Mouse (Mus musculus) heart, postnatal 10 days (tissue): ENCODE results near the gene Rita1. TPM values are rescaled to one million over a fixed set of nuclear protein-coding genes. Genes with fewer than 3 reads are reported as not detected.

Experiments
- DNase-seq, 2 experiments: peaks; one replicate each; pipeline ENCODE4 v3.0.0; 2021
- intact Hi-C: fragments of 180-260 bp; cut with DNase I; formaldehyde crosslinking; loops from one replicate; pipeline ENCODE4 v1.15.1; 2025
- total RNA-seq, 2 experiments: library from RNA; stranded (reverse); gene quantifications; 2 replicates each; pipeline ENCODE4 v1.2.3; 2021

Gene Rita1
- 10 to 100 TPM; 12.7 to 13.1 TPM for total RNA-seq

DNA sequence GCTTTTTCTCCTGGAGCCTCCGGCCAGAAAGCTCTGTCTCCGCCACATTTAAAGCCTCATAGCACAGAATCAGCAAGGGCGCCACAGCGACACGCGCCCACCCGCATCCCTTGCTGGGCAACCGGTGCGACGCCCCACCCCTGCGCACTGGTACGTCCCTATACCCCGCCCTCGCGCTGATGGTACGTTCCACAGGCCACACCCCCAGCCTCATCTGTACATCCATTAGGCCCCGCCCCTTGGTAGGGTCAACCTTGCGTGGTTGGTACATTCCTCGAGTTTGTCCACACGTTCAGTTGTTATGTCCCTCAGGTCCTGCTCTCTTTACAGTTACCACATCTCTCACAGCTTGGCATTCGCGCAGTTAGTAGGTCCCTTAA lies at the start of gene Rita1, which contains the start of gene Ddx54:
Gene Rita1, minus strand, starts transcription at position 148 of the 380 bp plus-strand sequence.
Gene Ddx54, plus strand, starts transcription at position 298 of the 380 bp plus-strand sequence.
- peak; percentile 98 for DNase-seq
- intact Hi-C loops = no loop called here

DNA sequence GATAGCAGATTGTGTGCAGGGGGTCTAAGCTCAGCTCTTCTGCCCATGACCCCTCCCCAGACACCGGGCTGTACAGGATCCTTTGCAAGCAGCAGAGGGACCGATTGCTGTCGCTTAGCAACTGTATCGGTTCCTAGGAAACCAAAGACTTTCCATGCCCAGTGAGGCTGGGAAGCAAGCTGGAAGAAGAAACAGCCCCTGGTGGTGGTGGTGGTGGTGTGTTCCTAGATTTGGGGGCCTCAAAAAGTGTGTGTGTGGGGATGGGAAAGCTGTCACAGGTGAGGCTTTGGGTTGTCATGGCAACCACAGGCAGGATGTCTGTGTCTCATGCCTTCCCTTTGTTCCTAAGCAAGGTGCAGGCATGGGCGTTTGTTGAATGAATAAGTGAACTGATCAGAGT lies 48.4 kb upstream of the Rita1 start:
- intact Hi-C loops = no loop called here
- no peak for DNase-seq

DNA sequence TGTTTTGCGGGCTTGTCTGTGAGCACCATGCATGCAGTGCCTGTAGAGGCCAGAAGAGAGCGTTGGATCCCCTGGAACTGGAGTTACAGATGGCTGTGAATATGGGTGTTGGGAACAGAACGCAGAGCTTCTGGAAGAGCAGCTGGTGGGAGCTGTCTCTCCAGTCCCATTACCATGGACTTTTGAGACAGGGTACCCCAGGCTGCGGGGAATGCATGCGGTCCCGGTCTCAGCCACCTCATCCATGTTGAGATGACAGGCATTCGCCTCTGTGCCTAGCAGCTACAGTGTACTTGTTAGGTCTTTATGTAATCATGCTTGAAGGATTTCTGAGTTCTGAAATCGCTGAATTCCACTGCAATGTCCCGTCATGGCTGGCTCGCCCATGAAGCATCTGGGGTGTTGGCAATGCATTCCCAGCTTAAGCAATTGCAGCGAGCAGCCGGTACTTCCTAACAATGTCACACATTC lies 43.9 kb upstream of the Rita1 start:
- peak; percentile 27 to 55 for DNase-seq
- intact Hi-C loops = no loop called here

DNA sequence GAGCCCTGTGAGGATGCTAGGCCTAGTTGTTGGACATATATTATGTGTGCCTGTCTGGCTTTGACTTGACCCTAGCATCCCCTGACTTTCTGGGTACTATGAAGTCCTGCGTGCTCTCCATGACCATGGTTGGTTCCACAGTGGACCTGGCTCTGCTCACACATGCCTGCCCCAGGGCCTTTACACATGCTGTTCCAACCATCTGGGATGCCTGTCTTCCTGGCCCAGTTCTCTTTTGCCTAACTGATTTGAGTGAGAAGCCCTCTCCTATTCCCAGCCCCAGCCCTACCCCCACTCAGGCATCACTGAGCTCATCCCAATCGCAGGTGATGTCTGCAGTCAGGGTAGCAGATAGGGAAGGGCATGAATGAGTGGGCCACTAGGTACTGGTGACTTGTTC lies 41.5 kb upstream of the Rita1 start:
- intact Hi-C loops = no loop called here
- DNase-seq = no peak

DNA sequence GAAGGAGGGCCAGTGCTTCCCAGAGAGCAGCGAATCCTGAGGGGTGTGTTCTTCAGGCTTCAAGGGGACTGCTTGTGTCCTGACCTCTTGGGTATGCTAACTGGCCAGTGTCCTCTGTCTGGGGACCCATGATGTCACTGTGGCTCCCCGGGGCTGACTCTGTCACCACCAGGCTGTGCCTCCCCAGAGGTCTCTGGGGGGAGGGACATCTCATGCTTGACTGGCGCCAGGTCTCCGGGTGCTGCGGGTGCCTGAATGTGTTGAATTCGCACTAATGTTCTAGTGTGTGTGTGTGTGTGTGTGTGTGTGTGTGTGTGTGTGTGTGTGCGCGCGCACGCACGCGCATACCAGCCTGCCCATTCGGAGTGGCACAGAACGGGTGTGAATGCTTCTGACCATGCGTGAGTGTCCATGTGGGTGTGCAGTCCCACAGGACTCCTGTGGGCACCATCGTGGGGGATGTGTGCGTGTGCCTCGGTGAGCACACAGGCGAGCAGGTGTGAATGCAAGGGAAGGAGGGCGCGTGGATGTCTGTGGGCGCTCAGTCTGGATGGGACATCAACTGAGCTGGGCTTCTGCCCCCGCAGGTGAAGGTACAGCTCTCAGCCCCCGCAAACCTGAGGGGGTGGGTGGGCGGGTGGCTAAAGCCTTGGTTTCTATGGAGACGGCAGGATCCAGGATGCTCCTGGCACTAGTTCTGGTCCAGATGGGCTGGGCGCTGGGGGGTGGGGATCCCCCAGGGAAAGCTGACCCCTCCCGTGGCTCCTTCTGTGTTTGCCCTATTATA lies 40.7 kb upstream of the Rita1 start:
- no peak for DNase-seq
- intact Hi-C loops = no loop called here

DNA sequence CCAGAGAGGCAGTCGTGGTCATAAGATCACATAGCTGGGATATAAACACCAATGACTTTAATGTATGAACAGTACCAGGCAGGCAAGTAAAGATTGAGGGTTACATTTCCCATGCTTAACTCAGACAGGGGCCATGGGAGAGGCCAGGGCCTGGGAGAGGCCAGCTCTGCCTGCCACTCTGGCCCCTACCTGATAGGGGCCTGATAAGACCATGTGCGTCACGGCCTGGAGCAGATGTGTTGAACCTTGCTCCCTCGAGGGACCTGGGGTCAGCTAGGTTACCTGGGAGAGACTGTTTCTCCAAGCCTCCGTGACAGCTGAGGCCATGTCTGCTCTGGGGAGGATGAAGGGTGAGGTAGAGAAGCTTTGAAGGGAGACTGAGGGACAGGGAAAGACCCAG lies 38.8 kb upstream of the Rita1 start:
- no peak for DNase-seq
- intact Hi-C loops = no loop called here

DNA sequence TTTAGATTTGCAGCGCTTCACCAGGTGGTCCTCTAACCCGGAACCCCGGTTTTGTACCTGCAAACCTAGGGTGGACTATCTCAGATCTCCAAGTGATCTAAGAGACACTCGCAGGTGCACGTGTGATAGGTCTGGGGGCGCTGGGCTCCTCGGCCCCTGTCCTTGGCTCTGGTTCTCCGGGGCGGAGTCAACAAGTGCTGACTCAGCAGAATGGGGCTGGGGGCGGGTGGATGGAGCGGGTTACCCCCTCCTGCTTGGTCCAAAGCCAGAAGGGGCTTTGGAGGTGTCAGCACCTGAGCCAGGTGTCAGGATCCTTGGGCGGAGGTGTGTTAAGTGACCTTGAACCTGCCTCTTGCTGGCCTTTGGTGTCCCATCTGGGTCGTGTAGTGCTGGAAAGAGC lies 37.5 kb upstream of the Rita1 start:
- DNase-seq = no peak
- intact Hi-C loops = no loop called here

DNA sequence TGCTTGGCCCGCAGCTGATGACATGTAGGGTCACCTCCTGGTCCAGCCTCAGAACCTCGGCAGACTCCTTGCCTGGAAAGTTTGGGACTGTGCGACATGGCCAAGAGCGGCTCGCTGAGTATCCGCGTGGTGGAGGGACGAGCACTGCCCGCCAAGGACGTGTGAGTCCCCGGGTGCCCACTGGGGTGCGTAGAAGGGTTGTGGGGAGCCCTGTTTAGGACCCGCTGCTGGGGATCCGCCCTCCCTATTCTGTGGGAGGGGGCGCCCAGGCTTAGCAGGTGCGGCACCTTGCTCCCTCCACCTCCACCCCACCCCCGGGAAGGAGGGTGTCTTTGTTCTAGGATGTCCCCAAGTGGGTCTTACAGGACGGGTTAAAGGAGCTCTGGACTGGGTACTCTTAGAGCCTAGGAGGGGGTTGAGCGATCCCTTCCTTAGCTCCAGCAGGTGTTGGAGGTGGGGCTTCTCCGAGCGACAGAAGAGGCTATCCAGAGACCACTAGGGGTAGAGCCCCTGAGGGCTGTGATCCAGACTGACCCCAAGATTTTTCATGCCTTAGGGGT lies 37.1 kb upstream of the Rita1 start:
- intact Hi-C loops = no loop called here
- no peak for DNase-seq

DNA sequence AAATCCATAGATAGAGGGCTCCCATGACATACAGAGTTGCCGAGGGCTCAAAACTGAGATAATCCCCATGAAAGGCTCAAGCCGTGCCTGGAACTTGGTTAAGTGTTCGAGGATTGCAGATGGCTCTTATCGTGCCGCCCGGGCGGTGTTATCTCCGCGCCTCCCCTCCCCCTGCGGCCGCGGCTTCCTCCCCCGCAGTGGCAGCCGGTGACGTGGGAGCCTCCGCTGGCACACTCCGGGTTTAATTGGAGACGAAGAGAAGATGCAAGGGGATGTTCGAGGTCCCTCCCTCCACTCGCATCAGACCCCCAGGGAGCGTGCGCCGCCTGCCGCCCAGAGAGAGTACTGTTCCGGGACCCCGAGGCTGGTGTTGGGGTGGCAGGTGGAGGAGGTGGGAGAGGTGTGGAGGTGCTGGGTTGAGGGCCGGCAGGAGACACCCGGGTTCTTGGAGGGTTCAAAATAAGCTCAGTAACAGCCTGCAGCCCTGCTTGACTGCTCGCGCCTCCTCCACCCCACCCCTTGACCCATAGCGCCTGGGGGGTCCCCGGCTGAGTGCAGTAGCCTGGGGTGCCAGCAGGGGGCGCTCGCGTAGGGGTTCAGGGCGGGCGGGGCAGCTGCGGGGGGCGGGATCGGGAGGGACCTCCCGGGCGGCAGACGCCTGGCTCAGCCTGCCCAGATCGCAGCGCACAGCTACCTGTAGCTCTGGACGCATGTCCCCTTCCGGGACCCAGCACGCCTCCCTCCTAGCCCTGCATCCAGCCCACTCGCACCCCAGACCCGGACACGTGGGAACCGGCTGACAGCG lies 36.4 kb upstream of the Rita1 start, which contains the start of gene Rasal1:
Gene Rasal1, plus strand, starts transcription at position 244 of the 805 bp plus-strand sequence.
- DNase-seq = peak; percentile 44 to 51
- intact Hi-C loops = no loop called here

DNA sequence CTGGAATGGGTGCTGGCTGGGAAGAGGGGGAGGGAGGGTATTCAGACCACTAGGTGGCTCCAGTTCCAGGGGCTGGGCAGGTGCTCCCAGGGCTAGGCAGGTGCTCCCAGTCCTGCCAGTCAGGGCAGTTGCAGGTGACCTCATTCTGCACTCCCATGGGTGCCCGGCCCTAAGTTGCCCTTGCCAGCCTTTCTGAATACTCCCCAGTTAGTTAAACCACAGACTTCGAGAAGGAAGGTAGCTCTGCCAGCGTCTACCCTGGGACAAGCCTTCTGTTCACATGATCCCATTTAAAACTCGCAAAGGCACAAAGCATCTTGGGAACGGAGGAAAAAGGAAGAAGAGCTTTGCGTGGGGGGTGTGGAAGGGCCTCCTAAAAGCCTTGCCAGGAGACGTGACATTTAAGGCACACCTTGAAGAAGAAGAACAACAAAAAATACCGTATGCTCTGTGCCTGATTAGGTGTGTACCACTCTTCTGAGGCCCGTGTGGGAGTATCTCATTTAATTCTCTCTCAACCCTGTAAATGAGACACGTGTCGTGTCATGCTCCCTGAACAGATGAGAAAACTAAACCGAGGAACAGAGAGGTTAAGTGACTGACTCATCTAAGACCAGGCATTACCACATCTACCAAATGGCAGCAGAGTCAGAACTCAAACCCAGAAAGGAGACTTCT lies 35.6 kb upstream of the Rita1 start:
- DNase-seq = no peak
- intact Hi-C loops = no loop called here

DNA sequence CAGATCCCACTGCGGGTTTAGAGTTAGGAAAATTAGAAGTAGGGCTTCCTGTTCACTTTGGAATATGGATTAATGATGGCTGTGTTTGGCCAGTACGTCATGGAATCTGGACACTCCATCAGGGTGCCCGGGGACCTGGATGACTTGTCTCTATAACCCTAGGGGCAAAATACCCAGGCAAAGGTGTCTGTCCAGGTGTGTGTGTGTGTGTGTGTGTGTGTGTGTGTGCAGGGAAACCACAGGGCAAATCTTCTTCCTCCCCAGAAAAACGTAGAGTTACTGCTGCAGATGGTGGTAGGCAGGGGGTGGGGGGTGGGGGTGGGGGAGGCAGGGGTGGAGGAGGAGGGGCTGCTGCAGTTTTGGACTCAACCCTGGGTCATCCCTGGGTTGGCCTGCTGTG lies 35.0 kb upstream of the Rita1 start:
- intact Hi-C loops = no loop called here
- no peak for DNase-seq

DNA sequence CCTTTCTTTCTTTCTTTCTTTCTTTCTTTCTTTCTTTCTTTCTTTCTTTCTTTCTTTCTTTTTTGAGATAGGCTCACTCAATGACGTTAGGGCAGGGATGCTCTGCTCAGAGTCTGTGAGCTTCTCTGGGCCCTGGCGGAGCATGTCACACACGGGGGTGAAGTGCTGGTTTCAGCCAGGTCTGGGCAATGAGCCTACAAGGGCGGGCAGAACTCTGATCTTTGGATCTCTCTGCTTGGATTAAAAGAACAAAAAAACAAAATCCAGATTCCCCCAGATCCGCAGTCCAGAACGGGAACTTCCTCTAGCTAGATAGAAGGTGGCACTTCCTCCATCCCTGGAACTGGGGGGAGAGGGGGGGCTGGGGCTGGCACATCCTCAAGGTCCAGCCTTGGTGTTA lies 33.5 kb upstream of the Rita1 start:
- intact Hi-C loops = no loop called here
- peak in 1 of 2 experiments; percentile 27 for DNase-seq

DNA sequence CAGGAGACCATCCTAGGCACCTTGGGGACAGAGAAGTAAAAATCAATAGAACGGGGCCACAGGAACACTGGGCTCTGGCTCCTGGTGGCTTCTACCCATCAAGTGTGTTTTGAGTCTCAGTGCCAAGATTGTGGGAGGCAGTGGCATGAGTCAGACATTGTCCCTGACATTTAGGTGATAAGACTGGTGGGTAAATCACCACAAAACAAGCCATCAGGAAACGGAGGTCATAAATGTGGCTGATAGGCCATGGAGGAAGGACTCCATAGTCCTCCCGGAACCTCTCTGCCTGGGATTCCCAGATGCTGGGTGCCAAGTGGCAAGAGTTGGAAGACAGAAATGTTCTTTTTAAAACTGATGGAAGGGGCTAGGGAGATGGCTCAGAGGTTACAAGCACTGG lies 31.8 kb upstream of the Rita1 start:
- DNase-seq = no peak
- intact Hi-C loops = no loop called here

DNA sequence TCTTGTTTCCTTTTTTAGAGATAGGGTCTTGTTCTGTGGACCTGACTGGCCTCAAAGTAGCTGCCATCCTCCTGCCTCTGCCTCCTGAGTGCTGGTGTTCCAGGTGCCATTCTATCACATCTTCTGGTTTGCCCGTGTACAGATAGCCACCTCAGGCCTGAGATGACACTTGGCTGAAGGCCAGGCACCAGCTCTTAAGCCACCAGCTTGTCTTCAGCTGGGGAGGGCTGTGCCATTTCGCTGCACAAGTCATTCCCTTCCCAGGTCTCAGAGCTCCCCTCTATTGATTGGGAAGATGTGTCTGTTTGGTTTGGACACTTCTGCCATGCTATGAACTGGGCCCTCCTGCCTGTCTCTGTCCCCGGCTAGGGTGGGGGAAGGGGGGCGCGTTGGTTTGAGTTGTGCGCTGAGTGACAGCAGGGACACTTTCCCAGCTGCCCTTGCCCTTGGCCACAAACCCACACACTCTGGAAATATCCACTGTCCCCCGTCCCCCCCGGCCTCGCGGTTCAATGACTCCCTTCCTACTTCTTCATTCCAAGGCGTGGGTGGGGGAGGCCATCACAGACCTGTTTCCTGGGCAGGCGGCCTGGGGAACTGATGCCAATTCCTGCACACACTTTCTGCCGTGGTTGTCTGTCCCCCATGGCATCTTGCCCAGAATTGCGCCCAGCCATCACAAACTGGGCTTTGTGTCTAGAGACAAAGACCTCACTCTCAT lies 31.1 kb upstream of the Rita1 start:
- peak in 1 of 2 experiments; percentile 34 for DNase-seq
- intact Hi-C loops = no loop called here

DNA sequence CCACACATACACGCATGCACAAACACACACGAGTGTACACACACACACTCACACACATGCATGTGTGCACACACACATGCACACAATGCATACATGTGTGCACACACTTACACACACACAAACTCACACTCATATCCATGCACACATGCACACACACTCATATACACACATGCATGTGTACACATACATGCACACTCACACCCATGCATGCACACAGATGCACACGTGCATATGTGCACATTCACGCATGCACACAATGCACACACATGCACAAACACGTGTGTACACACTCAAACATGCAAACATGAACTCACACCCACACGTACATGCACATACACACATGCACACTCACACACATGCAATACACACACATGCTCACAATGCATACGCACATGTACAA lies 27.7 kb upstream of the Rita1 start:
- intact Hi-C loops = no loop called here
- no peak for DNase-seq

DNA sequence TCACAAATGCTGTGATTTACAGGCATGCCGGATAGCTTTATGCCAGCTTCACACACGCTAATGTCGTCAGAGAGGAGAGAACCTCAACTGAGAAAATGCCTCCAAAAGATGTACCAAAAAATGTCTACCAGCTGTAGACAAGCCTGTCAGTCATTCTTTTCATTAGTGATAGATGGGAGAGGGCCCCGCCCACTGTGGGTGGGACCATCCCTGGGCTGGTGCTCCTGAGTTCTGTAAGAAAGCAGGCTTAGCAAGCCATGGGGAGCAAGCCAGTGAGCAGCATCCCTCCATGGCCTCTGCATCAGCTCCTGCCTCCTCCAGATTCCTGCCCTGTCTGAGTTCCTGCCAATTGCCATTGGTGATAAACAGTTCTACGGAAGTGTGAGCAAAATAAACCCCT lies 23.2 kb upstream of the Rita1 start:
- intact Hi-C loops = no loop called here

DNA sequence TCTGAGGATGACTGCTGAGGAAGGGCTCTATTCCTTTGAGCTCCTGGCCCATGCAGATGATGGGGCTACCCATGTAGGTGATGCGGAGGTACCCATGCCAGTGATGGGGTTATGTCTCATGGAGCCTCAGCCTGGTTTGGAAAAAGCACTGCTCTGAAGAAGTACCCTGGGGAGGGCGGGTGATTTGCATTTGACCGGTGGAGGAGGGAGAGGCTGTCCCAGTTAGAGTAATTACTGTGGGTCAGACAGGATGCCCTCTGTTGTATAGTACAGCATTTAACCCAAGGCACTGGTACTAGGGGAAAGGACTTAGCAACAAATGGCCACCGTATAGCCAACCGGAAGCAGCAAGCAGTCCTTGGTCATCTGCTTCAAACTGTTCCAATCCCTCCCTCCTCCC lies 22.5 kb upstream of the Rita1 start:
- intact Hi-C loops = no loop called here
- no peak for DNase-seq

More for the DNA sequence above, 23.2 kb upstream of the Rita1 start:
- no peak for DNase-seq

DNA sequence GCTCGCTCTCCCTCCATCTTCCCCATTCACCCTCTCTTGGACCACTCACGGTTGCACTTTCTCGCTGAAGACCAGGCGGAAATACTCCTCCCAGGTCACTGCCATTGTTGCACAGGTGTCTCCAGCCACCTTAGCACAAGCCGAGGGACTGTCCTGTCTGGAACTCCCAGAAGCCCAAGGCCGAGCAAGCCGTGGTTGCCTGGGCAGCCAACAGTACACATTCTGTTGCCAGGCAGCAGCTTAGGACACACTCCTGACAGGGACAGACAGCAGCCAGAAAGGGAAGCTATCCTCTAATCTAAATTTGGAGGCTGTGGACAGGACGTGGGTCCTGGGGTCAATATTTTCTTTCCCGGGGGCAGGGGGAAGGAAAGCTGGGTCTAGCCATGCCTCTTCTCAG lies 21.7 kb upstream of the Rita1 start, which contains the start of gene Cfap73:
Gene Cfap73, minus strand, starts transcription at position 105 of the 400 bp plus-strand sequence.
- intact Hi-C loops = no loop called here
- peak in 1 of 2 experiments; percentile 32 for DNase-seq

DNA sequence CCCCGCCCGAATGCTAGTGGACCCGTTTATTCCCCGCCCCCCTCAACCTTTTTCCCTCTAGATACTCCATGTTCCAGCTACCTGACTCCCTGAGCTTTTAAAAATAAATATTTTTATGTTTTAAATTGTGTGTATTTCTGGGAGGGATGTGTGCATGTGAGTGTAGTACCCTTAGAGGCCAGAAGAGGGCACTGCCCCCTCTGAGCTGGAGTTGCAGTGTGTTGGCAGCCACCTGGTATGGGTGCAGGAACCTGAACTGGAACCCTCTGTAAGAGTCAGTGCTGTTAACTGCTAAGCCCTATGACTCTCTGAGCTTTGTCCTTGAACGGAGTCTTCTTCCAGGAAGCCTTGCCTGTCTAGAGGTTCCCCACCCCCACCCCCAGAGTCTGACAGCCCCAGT lies 19.5 kb upstream of the Rita1 start:
- no peak for DNase-seq
- intact Hi-C loops = no loop called here

DNA sequence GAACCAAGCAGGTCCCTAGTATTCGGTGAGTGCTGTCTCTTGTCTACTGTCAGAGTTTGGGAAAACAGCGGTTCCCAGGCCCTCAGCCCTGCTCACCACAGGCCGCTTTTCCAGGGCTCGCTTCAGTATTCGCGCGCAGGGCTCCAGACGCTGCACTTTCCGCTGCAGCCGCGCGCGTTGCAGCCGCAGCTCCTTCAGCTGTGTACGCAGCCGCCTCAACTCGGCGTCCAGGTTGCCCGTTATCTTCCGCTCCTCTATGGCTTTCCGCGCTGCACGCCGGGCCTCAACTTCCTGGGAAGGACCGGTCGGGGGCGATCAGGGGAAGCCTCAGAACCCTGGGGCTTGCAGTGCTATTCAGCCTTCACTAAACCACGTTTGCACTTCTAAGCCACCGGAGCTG lies 18.7 kb upstream of the Rita1 start:
- intact Hi-C loops = no loop called here

More for the DNA sequence above, 18.7 kb upstream of the Rita1 start:
- no peak for DNase-seq
